Mouse (Mus musculus) lung, postnatal 0 days (tissue): ENCODE results near the gene Slc22a23. TPM values are rescaled to one million over a fixed set of nuclear protein-coding genes. Genes with fewer than 3 reads are reported as not detected.

Experiments
- ATAC-seq: fragments of 200-750 bp; cut with Nextera tagmentation; 2 replicates; pipeline ENCODE4 v1.8.0; 2017; ENCODE audit warnings: moderate library complexity
- DNase-seq: peaks from one replicate; pipeline ENCODE4 v3.0.0-alpha.2; 2016; ENCODE audit warnings: low spot score
- H3K27ac ChIP-seq: fragments of 300-500 bp; sonication (generic); 2 replicates; pipeline ENCODE4 v1.5.1; 2014; ENCODE audit warnings: antibody characterized with exemption, mild to moderate bottlenecking, low read length, mixed read lengths
- H3K27me3 ChIP-seq: fragments of 300-500 bp; sonication (generic); replicated peaks from 2 replicates; pipeline ENCODE4 v1.6.1; 2014; ENCODE audit warnings: low read length, mixed read lengths; ENCODE audit not compliant: insufficient read depth
- H3K36me3 ChIP-seq: fragments of 300-500 bp; sonication (generic); 2 replicates; pipeline ENCODE4 v1.6.1; 2014; ENCODE audit warnings: low read length, mixed read lengths; ENCODE audit not compliant: insufficient read depth
- H3K4me1 ChIP-seq: fragments of 300-500 bp; sonication (generic); 2 replicates; pipeline ENCODE4 v1.6.1; 2014; ENCODE audit warnings: antibody characterized with exemption, low read depth, low read length, mixed read lengths; ENCODE audit not compliant: insufficient read depth
- H3K4me2 ChIP-seq: fragments of 300-500 bp; sonication (generic); replicated peaks from 2 replicates; pipeline ENCODE4 v1.6.1; 2014; ENCODE audit warnings: low read depth, mild to moderate bottlenecking, low read length, moderate library complexity, mixed read lengths
- H3K4me3 ChIP-seq: fragments of 300-500 bp; sonication (generic); 2 replicates; pipeline ENCODE4 v1.5.1; 2014; ENCODE audit warnings: low read depth, low read length
- H3K9ac ChIP-seq: fragments of 300-500 bp; sonication (generic); replicated peaks from 2 replicates; pipeline ENCODE4 v1.6.1; 2014; ENCODE audit warnings: low read depth, mild to moderate bottlenecking
- H3K9me3 ChIP-seq: fragments of 300-500 bp; sonication (generic); 2 replicates; pipeline ENCODE4 v1.6.1; 2016; ENCODE audit warnings: low read length, mixed read lengths
- CTCF ChIP-seq: IDR thresholded peaks from 2 replicates; pipeline ENCODE4 v1.5.1; 2016; ENCODE audit warnings: antibody characterized with exemption, mild to moderate bottlenecking
- EP300 ChIP-seq: IDR thresholded peaks from 2 replicates; pipeline ENCODE4 v1.6.1; 2016; ENCODE audit warnings: antibody characterized with exemption, mild to moderate bottlenecking, control low read depth
- WGBS: fragments of 180-500 bp; shearing (Covaris S2); extraction: QIAGEN DNeasy Blood & Tissue Kit; methylation state at CpG from one replicate; pipeline ENCODE4 v1.1.7; 2014; 5-methylcytosine and 5-hydroxymethylcytosine counted together
- polyA plus RNA-seq: library from polyadenylated mRNA; unstranded; fragments of >200 nt; fragmentation: Nextera tagmentation; extraction: Ambion mirVana; gene quantifications from 2 replicates; pipeline ENCODE4 v1.2.1, GENCODE M21; 2015

Slc22a23 gene
- polyA plus RNA-seq, 1 experiment from 2014 or later, result 8.1 TPM

- H3K27ac ChIP-seq, result no peak overlapping the region
Measured at GRCm38 (mm10) chr13:34248941-34249920, 95.8 kb downstream of the Slc22a23 start.

GRCm38 (mm10) chr13:34248107-34248506, 96.9 kb downstream of the Slc22a23 start:
- H3K9me3 ChIP-seq, result no peaks in the 10 kb centered on the region
- WGBS, result 45% methylated on average over 6 of the region's 6 CpGs
- H3K27ac ChIP-seq, result no peak overlapping the region
- no peak for DNase-seq
- no peak for ATAC-seq
- H3K36me3 ChIP-seq, result no peaks in the 10 kb centered on the region
- H3K9ac ChIP-seq, result no peak overlapping the region
- H3K4me2 ChIP-seq, result no peak overlapping the region
- TF ChIP-seq CTCF (no peak), EP300 (no peak)
- H3K4me1 ChIP-seq, result peaks cover 10% of the 10 kb centered on the region; the same call in 1 of the 2 replicates
- H3K27me3 ChIP-seq, result no peaks in the 10 kb centered on the region
- H3K4me3 ChIP-seq, result no peak overlapping the region

More at GRCm38 (mm10) chr13:34248941-34249920, 95.8 kb downstream of the Slc22a23 start:
- no peaks in the 10 kb centered on the region for H3K9me3 ChIP-seq
- ATAC-seq, result no peak
- H3K36me3 ChIP-seq, result no peaks in the 10 kb centered on the region
- TF ChIP-seq CTCF (peak; percentile 8; the same call in 1 of the 2 replicates), EP300 (no peak)
- no peak for DNase-seq
- no peak overlapping the region for H3K9ac ChIP-seq
- no peak overlapping the region for H3K4me3 ChIP-seq
- H3K27me3 ChIP-seq, result no peaks in the 10 kb centered on the region
- H3K4me2 ChIP-seq, result no peak overlapping the region
- H3K4me1 ChIP-seq, result peaks cover 12% of the 10 kb centered on the region; the same call in 1 of the 2 replicates
- WGBS, result 55% methylated on average over 15 of the region's 15 CpGs

- TF ChIP-seq CTCF, result no peak
- no peak for ATAC-seq
- H3K9me3 ChIP-seq, result no peaks in the 10 kb centered on the region
Measured at GRCm38 (mm10) chr13:34246821-34247220, 98.2 kb downstream of the Slc22a23 start.

GRCm38 (mm10) chr13:34245216-34245615, 99.8 kb downstream of the Slc22a23 start:
- H3K27me3 ChIP-seq, result no peaks in the 10 kb centered on the region
- no peaks in the 10 kb centered on the region for H3K9me3 ChIP-seq
- 57% methylated on average over 6 of the region's 6 CpGs for WGBS
- no peaks in the 10 kb centered on the region for H3K36me3 ChIP-seq
- no peak overlapping the region for H3K9ac ChIP-seq
- no peak overlapping the region; the same call in 1 of the 2 replicates for H3K4me2 ChIP-seq
- no peak for TF ChIP-seq CTCF
- peak; percentile 73 for TF ChIP-seq EP300
- H3K4me3 ChIP-seq, result no peak overlapping the region
- ATAC-seq (peak; percentile 74), DNase-seq (peak; percentile 68)
- H3K4me1 ChIP-seq, result peaks cover 10% of the 10 kb centered on the region; the same call in 1 of the 2 replicates
- no peak overlapping the region for H3K27ac ChIP-seq

More at GRCm38 (mm10) chr13:34246821-34247220, 98.2 kb downstream of the Slc22a23 start:
- H3K9ac ChIP-seq, result no peak overlapping the region
- no peaks in the 10 kb centered on the region for H3K27me3 ChIP-seq
- 28% methylated on average over 3 of the region's 3 CpGs for WGBS
- no peak overlapping the region for H3K4me2 ChIP-seq
- H3K4me3 ChIP-seq, result no peak overlapping the region
- no peak overlapping the region for H3K27ac ChIP-seq
- H3K36me3 ChIP-seq, result no peaks in the 10 kb centered on the region
- peak; percentile 39 for DNase-seq
- H3K4me1 ChIP-seq, result peaks cover 10% of the 10 kb centered on the region; the same call in 1 of the 2 replicates

GRCm38 (mm10) chr13:34244186-34244585, 100.8 kb downstream of the Slc22a23 start:
- no peaks in the 10 kb centered on the region for H3K27me3 ChIP-seq
- H3K9ac ChIP-seq, result no peak overlapping the region
- H3K27ac ChIP-seq, result no peak overlapping the region
- peaks cover 7% of the 10 kb centered on the region; the same call in 1 of the 2 replicates for H3K4me1 ChIP-seq
- DNase-seq, result no peak
- H3K36me3 ChIP-seq, result no peaks in the 10 kb centered on the region
- no peak for TF ChIP-seq EP300
- no peak for TF ChIP-seq CTCF
- no peaks in the 10 kb centered on the region for H3K9me3 ChIP-seq
- ATAC-seq, result no peak
- 61% methylated on average over 1 of the region's 1 CpGs for WGBS
- no peak overlapping the region for H3K4me3 ChIP-seq
- H3K4me2 ChIP-seq, result no peak overlapping the region

- Histone ChIP-seq H3K4me3 (no peak overlapping the region), H3K9me3 (no peaks in the 10 kb centered on the region), H3K36me3 (no peaks in the 10 kb centered on the region), H3K9ac (no peak overlapping the region), H3K27ac (no peak overlapping the region), H3K4me2 (no peak overlapping the region), H3K4me1 (peaks cover 3% of the 10 kb centered on the region; the same call in 1 of the 2 replicates), H3K27me3 (no peaks in the 10 kb centered on the region)
- DNase-seq (no peak), ATAC-seq (no peak)
- TF ChIP-seq CTCF (no peak), EP300 (no peak)
- WGBS, result 36% methylated on average over 3 of the region's 3 CpGs
Measured at GRCm38 (mm10) chr13:34242211-34242610, 102.8 kb downstream of the Slc22a23 start.
